Mouse (Mus musculus): Measurements from ENCODE around the gene Crebl2. TPM values are rescaled to one million over a fixed set of nuclear protein-coding genes. Genes with fewer than 3 reads are reported as not detected.

Crebl2 gene
- total and polyA plus RNA-seq, 3 experiments: 1.4 to 2.2 (median 1.5) TPM

DNA sequence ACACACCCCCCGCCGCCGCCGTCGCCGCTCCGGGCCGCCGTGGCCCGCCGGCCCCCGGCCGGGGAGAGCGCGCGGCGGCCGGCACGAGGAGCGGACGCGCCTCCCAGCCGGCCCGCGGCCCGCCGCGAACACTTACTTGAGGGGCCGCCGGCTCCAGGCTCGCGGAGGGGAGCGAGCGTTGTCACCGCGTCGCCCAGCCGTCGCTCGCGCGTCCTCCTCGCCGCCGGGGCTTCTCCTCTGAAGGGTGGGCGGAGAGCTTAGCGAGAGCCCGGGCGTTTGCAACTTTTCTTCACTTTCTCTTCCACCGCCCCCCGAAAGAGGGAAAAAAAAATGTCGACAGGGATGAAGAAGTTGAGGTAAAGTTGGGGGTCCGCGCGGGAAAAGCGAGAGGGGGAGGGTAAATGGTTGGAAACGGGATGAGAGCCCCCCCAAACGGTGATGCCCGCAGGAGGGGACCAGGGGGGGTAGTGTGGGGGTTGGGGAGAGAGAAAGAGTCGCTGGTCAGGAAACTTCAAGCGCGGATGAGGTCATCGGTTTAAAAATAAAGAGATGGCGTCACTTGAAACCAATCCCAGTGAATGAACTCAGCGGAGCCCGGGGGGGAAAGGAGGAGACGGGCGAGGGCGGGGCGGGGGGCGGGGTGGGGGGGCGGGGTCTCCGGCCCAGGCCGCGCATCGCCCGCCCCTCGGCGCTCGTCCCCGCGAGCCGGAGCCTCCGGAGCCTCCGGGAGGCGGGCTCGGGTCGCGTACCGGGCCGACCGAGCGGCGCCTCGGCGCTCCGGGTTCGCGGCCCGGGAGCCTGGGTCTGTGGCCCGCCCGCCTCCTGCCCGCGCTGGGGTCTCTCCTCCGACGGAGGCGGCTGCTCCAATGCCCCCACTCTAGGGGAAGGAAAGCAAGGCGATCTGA is 37.6 kb upstream of the Crebl2 start, which contains the start of gene Dusp16:
TSS of gene Dusp16 (minus strand) at position 485 of the 905 bp plus-strand sequence.
- H3K4me2 ChIP-seq (ENCODE audit: insufficient read depth, low read depth, poor library complexity, severe bottlenecking): peak within 1 kb of the TSS; percentile 94
- dilution Hi-C loops (cut with MboI; ENCODE audit: extremely low pct_ligation_motif_present, extremely low pct_unique_long_range_greater_than_20kb, low sequenced_read_pairs): no loop called here
- H3K27ac ChIP-seq (ENCODE audit: insufficient read depth, low read depth): peak within 1 kb of the TSS; percentile 62
- peak within 1 kb of the TSS; percentile 74 to 77 (median 76) for H3K4me3 ChIP-seq (replicated peaks in 1 of 3; ENCODE audit: low read depth in 2 of 3, low read length in 2 of 3, poor library complexity in 1 of 3)
- DNase-seq (ENCODE audit: extremely low read depth): peak; percentile 97
- TF ChIP-seq CHD2 (IDR thresholded peaks at IDR 0.05; ENCODE audit: low read length) (peak; percentile 88), E2F4 (IDR thresholded peaks at IDR 0.05; ENCODE audit: insufficient replicate concordance, low read depth, low read length) (no peak), POLR2AphosphoS2 (IDR thresholded peaks at IDR 0.05; ENCODE audit: low read depth, low read length) (no peak), IRF4 (IDR thresholded peaks at IDR 0.05; ENCODE audit: low read depth, low read length) (peak; percentile 35), RCOR1 (conservative IDR thresholded peaks at IDR 0.05; ENCODE audit: low read depth, low read length) (no peak; the same call in 1 of the 2 replicates), ZNF384 (IDR thresholded peaks at IDR 0.05; ENCODE audit: low read depth, low read length) (peak; percentile 56), MAX (IDR thresholded peaks at IDR 0.05; ENCODE audit: low read length) (no peak), ELF1 (IDR thresholded peaks at IDR 0.05; ENCODE audit: low read depth, low read length) (0 out of 2 replicates have a peak, but pooled peaks have one; percentile 30), JUN (IDR thresholded peaks at IDR 0.05; ENCODE audit: insufficient read depth, low read depth, low read length) (peak; percentile 98), UBTF (IDR thresholded peaks at IDR 0.05; ENCODE audit: low read depth, low read length) (no peak; the same call in none of the 2 replicates), MEF2A (IDR thresholded peaks at IDR 0.05; ENCODE audit: borderline replicate concordance, low read depth, low read length) (peak; percentile 98), USF1 (IDR thresholded peaks at IDR 0.05; ENCODE audit: low read depth, low read length) (no peak), MXI1 (IDR thresholded peaks at IDR 0.05; ENCODE audit: low read depth, low read length) (no peak; the same call in 1 of the 2 replicates), RAD21 (IDR thresholded peaks at IDR 0.05; ENCODE audit: low read depth, low read length) (no peak), KAT2A (IDR thresholded peaks at IDR 0.05; ENCODE audit: insufficient replicate concordance, low read length) (0 out of 2 replicates have a peak, but pooled peaks have one; percentile 55), EP300 (IDR thresholded peaks at IDR 0.05; ENCODE audit: low read length) (0 out of 2 replicates have a peak, but pooled peaks have one; percentile 20), HCFC1 (IDR thresholded peaks at IDR 0.05; ENCODE audit: low read depth, low read length) (peak; percentile 49; the same call in 1 of the 2 replicates), PAX5 (IDR thresholded peaks at IDR 0.05; ENCODE audit: low read length) (no peak), NELFE (IDR thresholded peaks at IDR 0.05; ENCODE audit: low read depth, low read length) (0 out of 2 replicates have a peak, but pooled peaks have one; percentile 37), JUND (conservative IDR thresholded peaks at IDR 0.05; ENCODE audit: low read depth, low read length) (peak; percentile 90), POLR2A (IDR thresholded peaks at IDR 0.05; ENCODE audit: low read depth, low read length) (peak; percentile 48; the same call in 1 of the 2 replicates), ETS1 (conservative IDR thresholded peaks at IDR 0.05; ENCODE audit: low read depth, low read length) (peak; percentile 78), MAZ (IDR thresholded peaks at IDR 0.05; ENCODE audit: low read depth, low read length) (peak; percentile 91), ZC3H11A (IDR thresholded peaks at IDR 0.05; ENCODE audit: low read depth, low read length) (no peak), ZMIZ1 (IDR thresholded peaks at IDR 0.05; ENCODE audit: low read depth, low read length) (0 out of 2 replicates have a peak, but pooled peaks have one; percentile 29), SMC3 (IDR thresholded peaks at IDR 0.05; ENCODE audit: low read depth, low read length) (no peak), TBP (conservative IDR thresholded peaks at IDR 0.05; ENCODE audit: low read depth, low read length) (no peak), SIN3A (IDR thresholded peaks at IDR 0.05; ENCODE audit: low read length) (peak; percentile 84), CHD1 (IDR thresholded peaks at IDR 0.05; ENCODE audit: low read depth, low read length) (0 out of 2 replicates have a peak, but pooled peaks have one; percentile 31), BHLHE40 (IDR thresholded peaks at IDR 0.05; ENCODE audit: low read depth, low read length) (peak; percentile 32; the same call in 1 of the 2 replicates), ZKSCAN1 (IDR thresholded peaks at IDR 0.05; ENCODE audit: borderline replicate concordance, low read depth, low read length) (no peak), MYC (IDR thresholded peaks at IDR 0.05; ENCODE audit: low read depth, low read length) (peak; percentile 42; the same call in 1 of the 2 replicates), GABPA (IDR thresholded peaks at IDR 0.05; ENCODE audit: insufficient replicate concordance, low read depth, low read length) (no peak), TCF12 (IDR thresholded peaks at IDR 0.05; ENCODE audit: low read depth, low read length) (peak; percentile 53; the same call in 1 of the 2 replicates)
- H3K9ac ChIP-seq (ENCODE audit: insufficient read depth, low read depth): peak within 1 kb of the TSS; percentile 91
- peaks cover 0 to 11% of the 10 kb centered on the region in 2 experiments for H3K36me3 ChIP-seq (replicated peaks in 1 of 2; ENCODE audit: control insufficient read depth in 1 of 2, insufficient read depth in 1 of 2, low read length in 1 of 2)
- in situ Hi-C loops (cut with MboI; ENCODE audit: low pct_ligation_motif_present, low pct_unique_long_range_greater_than_20kb, low sequenced_read_pairs): no loop called here
- H3K4me1 ChIP-seq (ENCODE audit: control insufficient read depth in 1 of 2, insufficient read depth in 2 of 2): peaks cover 3 to 28% of the 10 kb centered on the region in 2 experiments
- H3K9me3 ChIP-seq (replicated peaks; ENCODE audit: low read length): no peaks in the 10 kb centered on the region
- H3K27me3 ChIP-seq (replicated peaks): peaks cover 2% of the 10 kb centered on the region
- peaks cover 31% of the 10 kb centered on the region for H3K79me2 ChIP-seq (replicated peaks; ENCODE audit: control insufficient read depth, extremely low read depth, insufficient read depth, poor library complexity, severe bottlenecking)

Measured in CH12.LX (cell line).